Mouse (Mus musculus) right cerebral cortex, postnatal 25 days (tissue): Measurements from ENCODE around the gene Mindy2.

ENCODE experiments used
- DNase-seq: peaks from one replicate; pipeline ENCODE4 v3.0.0; 2022

Gene Mindy2

DNA sequence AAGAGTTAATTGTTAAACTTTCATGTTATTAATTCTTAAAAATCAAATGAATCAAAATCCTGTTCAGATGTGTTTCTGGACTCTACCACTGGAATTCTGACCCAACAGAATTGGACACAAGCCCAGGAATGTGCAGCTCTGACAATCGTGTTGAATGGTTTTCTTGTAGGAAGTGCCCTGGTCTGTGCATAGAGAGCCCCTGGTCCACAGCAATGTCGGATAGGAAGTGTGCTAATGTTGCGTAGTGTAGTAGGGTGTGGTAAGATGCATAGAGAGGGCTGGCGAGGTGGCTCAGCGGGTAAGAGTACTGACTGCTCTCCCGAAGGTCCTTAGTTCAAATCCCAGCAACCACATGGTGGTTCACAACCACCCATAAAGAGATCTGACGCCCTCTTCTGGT lies 9.8 kb upstream of the Mindy2 start:
- no peak for DNase-seq

DNA sequence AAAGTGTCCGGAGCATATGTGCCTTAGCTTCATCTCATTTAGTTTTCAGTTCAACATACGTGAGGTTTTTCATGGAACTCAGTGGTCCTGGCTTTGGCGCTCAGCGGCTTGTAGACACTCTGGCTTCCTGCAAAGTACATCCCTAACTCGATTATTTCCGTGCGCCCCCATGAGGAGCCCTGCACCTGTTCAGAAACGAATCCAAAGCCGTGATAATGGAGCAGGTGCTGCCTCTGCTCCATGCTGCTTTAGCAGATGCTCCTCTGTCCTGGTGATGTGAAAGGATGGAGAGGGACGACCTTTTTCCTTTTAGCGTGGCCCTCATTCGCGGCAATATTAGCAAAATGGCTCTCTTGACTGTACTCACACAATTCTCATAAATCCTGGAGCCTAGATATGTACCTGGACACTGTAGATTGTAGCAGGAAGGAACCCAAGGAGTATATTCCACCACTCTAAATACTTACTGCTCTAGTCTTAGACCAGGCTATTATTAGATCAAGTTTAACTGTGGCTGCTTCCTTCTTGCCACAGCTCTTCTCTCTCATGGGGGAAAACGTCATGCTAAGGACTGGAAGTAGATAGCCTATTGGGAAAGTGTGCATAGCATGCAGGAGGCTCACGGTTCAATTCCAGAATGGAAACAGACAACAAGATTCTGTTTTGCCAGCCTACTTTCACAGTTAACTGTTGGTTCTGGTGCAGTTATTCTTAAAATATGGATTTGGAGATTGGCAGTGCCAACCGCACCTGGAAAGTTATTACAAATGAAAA lies 8.6 kb upstream of the Mindy2 start:
- no peak for DNase-seq

DNA sequence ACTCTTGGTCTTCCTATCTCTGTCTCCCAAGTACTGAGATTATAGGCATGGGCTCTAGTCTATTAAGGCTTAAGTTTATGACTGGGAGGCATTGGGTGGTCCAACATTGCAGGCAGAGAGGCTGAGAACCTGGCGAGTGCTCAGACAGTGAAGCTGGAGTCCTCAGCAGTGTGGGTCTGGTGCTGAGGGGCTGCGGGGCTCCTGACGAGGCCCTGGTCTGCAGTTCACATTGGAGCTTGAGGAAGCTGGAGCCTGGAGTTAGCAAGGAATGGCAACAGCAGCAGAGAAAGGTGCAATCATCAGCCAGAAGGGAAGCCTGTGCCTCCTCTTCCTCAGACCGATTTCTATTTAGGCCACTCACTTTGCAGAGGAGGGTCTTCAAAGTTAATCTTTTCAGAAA lies 7.9 kb upstream of the Mindy2 start:
- DNase-seq, result no peak

DNA sequence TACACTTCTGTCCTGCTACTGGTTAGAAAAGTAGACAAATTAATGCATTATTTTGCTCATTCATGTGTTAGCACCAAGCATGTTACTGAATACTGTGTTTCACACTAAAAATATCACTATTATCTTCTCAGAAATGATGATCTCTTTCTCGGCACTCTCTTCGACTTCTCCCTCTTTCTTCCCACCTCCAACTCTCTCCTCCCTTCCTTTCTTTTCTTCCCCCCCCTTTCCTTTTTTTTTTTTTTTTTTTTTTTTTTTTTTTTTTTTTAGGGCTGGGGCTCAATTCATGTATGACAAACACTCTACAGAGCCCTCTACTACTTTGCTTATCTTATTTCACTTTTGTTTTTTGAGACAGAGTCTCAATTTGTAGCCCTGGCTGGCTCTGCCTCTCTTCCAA lies 1.3 kb upstream of the Mindy2 start:
- no peak for DNase-seq

DNA sequence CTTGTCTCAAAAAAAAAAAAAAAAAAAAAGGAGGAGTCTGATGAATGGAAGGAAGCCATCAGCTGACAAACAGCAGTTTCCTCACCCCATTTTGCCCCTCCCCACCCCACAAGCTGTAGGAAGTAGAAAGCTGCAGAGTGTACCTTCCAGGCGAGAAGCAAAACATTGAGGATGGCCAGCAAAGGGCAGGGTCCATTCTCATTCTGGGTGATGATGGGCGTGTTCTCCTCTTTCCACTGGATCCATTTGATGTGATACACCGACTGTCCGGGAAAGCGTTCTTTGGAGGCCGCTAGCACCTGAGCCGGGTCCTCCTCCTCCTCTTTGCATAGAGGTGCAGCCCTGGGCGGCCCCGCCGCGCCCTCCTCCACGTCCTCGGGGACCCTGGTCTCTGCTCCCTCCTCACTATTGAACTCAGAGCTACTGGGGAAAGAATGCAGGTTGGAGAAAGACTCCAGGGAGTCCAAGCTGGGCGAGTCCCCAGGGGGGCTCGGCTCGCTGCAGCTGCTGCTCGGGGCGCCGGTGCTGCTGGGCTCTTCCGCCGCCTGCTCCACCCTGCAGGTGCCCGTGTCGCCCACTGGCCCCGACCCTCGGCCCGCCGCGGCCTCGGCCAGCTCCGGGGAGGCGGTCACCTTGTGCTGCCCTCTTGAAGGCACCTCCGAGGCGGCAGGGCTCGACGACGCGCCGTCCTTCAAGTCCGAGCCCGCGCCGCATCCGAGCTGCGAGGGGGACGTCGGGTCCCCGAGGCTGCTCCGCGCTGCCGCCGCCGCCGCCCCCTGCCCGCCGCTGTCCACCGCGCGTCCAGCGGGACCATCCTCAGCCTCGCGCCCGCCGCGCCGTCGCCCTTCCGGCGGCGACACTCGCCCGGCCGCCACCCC lies 605 bp downstream of the Mindy2 start, which contains the start of gene Gm10642:
Gm10642 (plus strand) TSS at position 122 of the 878 bp plus-strand sequence.
- DNase-seq, result peak; percentile 55

DNA sequence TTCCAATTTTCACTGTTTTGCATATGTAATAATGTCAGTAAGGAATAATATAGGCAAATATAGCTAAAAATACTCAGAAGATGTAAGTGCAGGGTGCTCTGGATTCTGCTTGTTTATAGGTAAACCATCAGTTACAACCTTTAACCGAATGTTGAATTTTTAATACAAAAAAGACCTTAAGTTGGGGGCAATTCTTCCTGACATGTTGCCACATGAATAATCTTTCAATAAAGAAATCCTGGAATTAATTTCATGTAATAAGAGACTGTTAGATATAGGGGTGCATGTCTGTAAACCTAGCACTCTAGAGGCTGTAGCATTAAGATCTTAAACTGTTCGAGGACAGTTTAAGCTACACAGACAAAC lies 1.2 kb downstream of the Mindy2 start:
- DNase-seq, result no peak

DNA sequence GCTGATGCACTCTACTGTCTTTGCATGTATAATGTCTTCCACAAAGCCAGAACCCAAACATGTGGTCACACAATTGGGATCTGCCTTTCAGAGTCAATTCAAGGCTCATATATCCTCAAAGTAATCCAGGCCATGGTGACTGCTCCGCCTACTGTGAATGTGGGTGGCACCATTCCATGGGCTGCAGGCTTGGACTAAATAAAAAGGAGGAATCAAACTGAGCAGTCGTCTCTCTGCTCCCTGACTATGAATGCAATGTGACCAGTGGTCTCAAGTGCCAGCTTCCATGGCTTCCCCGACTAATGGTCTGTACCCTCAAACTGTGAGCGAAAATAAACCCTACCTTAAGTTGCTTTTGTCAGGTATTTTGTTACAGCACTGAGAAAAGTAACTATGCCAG lies 2.5 kb downstream of the Mindy2 start:
- peak; percentile 14 for DNase-seq

DNA sequence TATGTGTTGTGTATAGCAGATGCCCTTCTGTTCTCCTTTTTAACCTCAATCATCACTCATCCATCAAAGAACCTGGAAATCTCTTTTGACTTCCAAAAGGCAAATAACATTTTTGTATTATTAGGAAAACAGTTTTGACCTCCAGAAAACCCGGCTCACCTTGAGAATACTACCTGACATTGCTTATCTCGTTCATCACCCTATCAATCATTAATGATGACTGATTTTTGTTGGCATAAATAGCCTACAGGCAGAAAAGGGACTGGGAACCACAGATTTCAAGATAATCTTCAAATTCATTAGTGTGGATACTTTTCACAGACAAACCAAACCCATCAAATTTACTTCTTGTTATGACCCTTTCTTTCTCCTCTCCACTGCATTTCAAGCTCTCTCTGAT lies 3.1 kb downstream of the Mindy2 start:
- DNase-seq, result no peak

DNA sequence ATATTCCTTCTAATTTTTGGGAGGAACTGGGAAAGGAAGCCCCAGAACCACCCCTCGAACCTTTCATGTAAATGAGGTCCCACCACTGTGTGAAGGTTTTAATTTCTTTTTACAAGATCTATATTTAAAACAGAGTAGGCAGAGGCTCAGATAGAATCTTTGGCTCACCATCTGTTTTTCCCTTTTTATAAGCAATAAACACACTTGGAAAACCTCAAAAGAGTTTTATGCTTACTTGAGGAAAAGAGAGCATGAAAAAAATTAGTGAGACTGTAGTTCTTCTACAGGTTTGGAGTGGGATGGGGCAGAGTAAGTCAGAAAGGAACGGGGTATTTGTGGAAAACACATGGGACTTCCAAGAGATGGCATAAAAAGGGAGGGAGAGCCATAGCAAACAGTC lies 4.8 kb downstream of the Mindy2 start:
- no peak for DNase-seq

DNA sequence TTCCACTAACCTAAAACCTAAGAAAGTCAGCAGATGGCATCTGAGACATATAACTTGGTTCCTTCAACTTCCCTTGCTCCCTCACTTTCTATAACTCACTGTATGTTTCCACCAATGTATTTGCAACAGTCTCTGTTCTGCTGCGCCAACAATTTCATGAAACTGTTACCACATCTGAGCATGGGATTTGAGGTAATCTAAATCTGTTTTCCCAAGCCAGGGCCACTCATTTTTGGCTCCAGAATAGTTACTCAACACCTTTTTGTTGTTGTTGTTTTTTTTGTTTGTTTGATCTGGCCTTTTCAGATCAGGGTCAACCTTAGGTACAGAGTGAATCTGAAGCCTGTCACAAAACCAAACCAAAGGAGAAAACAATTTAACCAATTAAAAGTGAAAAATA lies 6.0 kb downstream of the Mindy2 start:
- DNase-seq, result no peak

DNA sequence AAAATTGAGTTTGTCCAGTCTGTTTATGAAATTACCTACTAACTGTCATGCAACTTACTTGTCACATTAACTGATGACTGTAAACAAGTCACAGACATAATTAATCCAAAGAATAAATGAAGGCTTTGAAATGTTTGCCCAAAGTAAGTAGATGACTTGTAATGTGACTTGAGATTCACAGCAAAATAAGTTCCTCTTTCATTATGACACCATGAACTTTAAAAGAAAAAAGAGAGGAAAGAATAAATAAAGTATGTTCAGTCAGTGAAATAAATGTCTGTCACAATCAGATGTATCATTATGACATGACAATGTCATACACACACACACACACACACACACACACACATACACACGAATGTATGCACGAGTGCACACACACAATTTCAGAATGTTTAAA lies 6.7 kb downstream of the Mindy2 start:
- DNase-seq, result no peak

DNA sequence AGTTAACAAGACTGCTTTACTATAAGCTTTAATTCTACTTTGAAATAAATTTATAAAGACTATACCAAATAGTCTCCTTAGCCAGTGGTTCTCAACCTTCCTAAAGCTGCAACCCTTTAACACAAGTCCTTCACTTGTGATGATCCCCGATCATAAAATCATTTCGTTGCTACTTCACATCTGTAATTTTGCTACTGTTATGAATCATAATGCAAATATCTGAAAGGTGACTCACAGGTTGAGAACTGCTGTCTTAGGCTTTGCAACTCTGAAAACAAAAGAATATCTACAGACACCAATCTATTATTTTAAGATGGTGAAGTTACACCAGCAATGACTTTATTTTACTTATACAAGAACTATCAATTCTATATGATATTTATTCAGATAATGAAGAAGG lies 20.2 kb downstream of the Mindy2 start:
- DNase-seq, result no peak

DNA sequence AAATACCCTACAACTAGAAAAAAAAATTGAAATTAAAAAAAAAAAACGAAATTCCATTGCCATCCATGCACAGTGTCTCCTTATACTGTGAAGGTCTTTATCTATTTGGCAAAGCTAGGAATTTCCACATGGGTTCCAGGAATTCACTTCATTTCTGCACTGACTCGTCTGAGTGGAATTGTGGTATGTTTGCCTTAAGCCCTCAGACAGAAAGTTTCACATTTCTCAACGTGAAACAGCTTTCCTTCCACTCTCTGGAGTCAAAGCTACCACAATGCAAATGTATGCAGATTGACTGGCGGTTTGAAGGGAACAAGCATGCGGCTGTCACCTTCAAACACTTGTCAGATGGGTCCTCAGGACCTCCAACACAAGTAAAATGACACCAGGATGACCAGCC lies 25.3 kb downstream of the Mindy2 start:
- DNase-seq, result no peak

DNA sequence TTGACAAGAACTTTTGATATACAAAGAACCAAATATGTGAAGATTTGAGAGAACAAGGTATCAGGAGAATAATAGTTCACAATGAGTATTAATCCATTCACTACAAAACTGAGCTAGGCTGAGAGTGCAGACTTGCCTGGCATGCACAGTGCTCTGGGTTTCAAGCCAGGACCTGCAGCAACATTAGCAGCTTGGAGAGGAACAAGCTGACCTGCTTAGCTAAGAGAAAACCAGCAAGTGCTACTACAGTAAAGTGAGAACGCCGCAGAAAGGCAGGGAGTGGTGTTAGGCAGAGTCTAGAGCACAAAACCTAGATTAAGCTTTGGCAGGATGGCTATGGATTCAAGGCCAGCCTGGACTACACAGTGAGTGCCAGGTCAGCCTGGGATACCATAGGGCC lies 27.3 kb downstream of the Mindy2 start:
- DNase-seq, result no peak

DNA sequence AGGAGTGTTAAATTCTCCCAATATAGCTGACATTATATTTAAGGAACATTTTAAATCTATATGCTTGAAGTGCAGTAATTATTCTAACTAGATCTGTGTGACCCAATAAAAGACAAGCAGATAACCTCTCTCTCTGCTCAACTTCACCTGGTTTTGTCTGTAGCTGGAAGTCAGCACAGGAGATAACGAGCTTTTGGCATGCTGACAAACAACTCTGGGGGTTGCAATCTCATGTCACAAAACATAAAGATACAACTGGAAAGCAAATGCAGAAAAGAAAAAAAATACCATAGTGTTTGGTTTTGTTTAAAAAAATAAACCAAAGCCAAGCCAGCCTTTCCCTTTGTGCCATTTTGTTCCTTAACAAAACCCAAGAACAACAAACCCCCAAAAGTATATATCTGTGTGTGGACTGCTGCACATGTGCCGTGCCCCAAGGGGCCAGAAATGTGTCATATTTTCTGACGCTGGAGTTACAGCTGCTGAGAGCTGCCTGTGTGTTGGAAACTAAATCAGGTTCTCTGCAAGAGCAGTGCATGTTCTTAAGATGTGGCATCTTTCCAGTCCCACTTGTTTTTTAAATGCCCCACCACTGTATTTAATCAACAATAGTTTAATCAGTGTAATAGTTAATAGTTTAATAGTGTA lies 45.8 kb downstream of the Mindy2 start:
- no peak for DNase-seq

DNA sequence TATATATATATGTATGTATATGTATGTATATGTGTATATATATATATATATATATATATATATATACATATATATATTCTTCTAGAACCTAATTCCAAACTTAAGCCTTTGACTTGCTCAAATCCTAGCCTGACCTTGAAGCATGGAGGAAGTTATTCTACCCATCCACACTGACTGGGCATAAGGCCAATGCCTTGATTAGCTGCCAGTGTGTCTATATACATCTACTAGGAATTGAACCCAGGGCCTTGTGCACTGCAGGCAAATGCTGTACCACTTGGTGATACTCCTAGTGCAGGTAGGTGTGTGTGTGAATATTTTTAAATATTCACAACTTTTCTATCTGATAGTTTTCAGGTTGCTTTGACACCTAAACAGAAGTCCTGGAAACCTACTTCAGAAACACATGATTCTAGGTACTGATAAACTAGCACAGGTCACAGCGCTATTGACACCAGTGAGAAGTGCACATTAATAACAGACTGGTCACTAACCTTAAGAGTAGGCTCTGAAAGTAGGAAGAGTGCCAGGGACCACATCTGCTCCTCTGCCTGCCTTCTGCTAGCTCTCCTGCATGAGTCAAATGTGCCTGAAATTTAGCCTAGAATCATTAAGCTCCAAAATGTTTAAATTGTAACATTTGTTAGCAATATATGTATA lies 54.7 kb downstream of the Mindy2 start:
- no peak for DNase-seq

DNA sequence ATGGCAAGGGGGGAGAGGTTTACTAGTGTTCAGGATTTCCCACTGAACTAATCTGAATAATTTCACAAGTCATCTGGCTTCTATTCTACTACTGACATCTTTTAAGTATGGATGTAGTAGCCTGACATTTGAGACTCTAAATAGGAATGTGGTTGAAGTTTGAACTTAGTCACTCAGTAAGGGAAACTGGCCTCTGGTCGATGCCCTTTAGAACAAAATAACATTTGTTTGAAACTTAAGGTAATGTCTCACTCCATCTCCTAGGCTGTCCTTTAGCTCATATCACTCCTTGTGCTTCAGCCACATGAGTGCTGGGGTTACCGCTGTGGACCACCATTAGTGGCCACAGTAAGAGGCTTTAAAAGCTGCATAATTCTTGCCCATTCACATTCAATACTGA lies 58.7 kb downstream of the Mindy2 start:
- DNase-seq, result no peak

DNA sequence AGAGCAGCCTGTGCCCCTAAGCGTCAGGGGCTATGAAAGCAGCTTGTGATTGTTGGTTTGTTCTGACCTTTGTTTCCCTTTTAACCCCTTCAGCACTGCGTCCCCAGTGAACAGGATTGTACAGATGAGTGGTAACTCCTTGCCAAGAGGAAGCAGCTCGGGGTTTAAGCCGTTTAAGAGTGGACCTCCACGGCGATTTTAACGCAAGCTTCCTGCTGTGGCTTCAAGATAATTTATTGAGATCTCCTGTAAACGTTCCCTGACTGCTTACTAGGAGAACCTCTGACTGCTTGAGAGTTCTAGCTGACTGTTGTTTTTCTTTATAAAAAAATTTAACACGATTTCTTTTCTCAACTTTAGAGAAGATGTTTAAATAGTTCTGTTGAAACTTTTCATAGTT lies 65.5 kb downstream of the Mindy2 start:
- no peak for DNase-seq

DNA sequence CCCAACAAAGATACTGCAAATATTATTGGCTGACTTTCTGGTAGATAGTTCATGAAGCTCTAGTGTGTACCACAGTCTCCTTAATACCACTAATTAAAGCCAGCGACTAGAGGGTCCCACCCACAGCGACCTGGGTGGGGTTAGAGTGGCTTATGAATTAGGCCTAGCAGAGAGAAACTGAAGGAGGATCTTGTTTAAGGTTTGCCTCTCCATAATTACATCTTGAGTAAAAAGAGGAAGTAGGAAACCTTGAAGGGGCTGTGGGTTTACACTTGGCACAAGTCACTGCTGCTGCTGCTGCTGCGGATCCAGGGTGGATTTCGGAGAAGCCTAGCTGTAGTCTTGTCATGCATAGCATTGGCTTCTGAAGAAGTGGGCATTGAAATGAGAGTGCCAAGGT lies 66.2 kb downstream of the Mindy2 start:
- DNase-seq, result no peak

DNA sequence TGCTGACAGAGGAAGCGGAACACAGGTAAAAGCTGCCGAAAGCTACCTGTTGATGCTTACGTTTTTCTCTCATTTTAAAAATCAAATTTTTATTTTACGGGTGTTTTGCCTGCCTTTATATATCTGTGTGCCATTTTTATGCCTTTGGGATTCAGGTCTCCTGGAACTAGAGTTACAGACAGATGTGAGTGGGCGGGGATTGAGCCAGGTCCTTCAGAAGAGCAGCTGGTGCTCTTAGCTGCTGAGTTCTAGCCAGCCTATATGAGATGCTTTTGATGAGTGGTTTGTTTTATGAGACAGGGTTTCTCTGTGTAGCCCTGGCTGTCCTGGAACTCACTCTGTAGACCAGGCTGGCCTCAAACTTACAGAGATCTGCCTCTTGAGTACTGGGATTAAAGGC lies 69.8 kb downstream of the Mindy2 start:
- DNase-seq, result no peak

DNA sequence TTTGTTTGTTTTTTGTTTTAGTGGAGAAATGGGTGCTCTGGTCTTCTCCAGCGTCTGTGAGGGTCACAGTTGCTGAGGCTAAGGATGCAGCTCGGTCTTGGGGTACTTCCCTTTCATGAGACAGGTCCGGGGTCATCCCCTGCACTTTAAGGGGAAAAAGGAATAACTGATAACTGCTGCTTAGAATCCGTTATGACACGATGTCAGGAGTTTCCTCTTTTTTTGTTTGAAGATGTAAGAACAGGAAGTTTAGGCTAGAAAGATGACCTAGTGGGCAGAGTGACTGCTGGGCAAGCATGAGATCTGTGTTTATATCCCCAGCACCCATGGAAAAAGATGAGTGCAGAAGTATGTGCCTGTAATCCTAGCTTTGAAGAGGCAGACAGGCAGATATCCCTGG lies 71.8 kb downstream of the Mindy2 start:
- no peak for DNase-seq

DNA sequence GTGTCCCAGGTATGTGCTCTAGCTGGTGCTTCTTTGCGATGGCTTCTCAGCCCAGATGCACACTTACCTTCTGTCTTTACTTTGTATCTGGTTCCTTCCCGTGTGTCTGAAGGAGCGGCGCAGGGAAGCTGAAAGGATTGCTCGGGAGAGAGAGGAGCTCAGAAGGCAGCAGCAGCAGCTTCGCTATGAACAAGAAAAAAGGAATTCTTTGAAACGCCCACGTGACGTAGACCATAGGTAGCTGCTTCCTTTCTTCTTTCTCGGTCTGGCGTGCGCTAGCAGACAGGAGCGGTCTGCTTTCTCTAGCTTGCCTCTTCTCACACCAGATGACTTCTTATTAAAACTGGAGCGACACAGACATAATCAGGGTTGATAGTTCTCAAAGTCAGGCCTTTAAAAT lies 72.3 kb downstream of the Mindy2 start:
- DNase-seq, result no peak

DNA sequence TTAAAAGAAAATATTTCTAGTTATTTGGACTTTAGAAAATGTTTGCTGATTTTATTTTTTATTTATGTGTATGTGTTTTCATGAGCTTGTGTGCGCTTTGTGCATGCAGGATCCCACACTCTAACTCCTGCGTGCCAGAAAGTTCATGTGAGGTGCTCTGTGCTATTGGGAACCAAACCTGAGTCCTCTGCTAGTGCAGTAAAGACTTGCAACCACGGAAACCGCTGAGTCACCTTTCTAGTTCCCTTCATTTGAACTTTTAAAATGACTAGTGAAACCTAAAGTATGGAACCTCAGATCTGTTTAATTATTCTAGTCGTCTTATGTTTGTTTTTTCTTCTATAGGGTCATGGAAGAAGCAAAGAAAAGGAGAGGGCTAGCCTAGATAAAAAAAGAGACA lies 76.0 kb downstream of the Mindy2 start:
- DNase-seq, result no peak
